Mouse (Mus musculus) E14TG2a.4 (cell line): ENCODE measurements at regions not wholly inside any gene's neighbourhood (a gene's known extent, or its start where the extent isn't known, plus 50 kb on each side); places are given as distances from the start of the nearest gene placed in this dataset.

Experiments used
- CTCF ChIP-seq: conservative IDR thresholded peaks from 2 replicates; pipeline ENCODE4 v1.5.1; 2014; ENCODE audit warnings: low read length
- NANOG ChIP-seq: IDR thresholded peaks from 2 replicates; pipeline ENCODE4 v1.6.1; 2014; ENCODE audit warnings: borderline replicate concordance, low read length, mixed read lengths

- TF ChIP-seq CTCF (no peak), NANOG (no peak)
These were observed 53.6 kb upstream of the Tmpo start for GRCm38 (mm10) chr10:91234709-91235108.
